Comparison of ENCODE assay signal across 9 mouse cellular contexts in genomic region chr8:127331751-127332150, GRCm38 (mm10).
DNase-seq lines count a peak whose midpoint lies in the region; ATAC-seq and TF ChIP-seq lines count a peak whose summit lies in the region.
"Had no signal": no experiment of that assay in that cellular context is flagged by ENCODE, and none has a peak within 500 bp of the region (broad histone marks: within the 10 kb centered on the region; RNA-seq: fewer than 3 reads in every experiment).

No protein-coding gene starts in this region.

- peak; percentile 55 for DNase-seq in hindbrain, embryonic 10.5 days (ENCODE audit: low spot score)
- DNase-seq in adrenal gland, postnatal 10 days = peak; percentile 76
- peak; percentile 57 for DNase-seq in forelimb bud, embryonic 11.5 days (ENCODE audit: low read depth, low spot score)
- DNase-seq in layer of hippocampus, postnatal 25 days (ENCODE audit: extremely low spot score in 1 of 2, low spot score in 1 of 2) = peak; percentile 32 to 72
- peak; percentile 56 to 61 for DNase-seq in thymus, postnatal 36 days

- no peak overlapping the region for H3K4me3 ChIP-seq in hindbrain, embryonic 10.5 days
- no peak overlapping the region for H3K4me3 ChIP-seq in hindbrain, embryonic 16.5 days (ENCODE audit: low read length)
- H3K4me3 ChIP-seq in olfactory bulb, adult 2 months (ENCODE audit: insufficient read depth, low read depth, low read length) = no peak overlapping the region
- H3K4me3 ChIP-seq: liver, embryonic 15.5 days had no signal

- TF ChIP-seq CTCF in olfactory bulb, adult 2 months (IDR thresholded peaks at IDR 0.05; ENCODE audit: insufficient read depth, low read depth, low read length) = 0 out of 2 replicates have a peak, but pooled peaks have one; percentile 29

- H3K36me3 ChIP-seq in hindbrain, embryonic 10.5 days = no peaks in the 10 kb centered on the region
- no peaks in the 10 kb centered on the region for H3K36me3 ChIP-seq in hindbrain, embryonic 16.5 days (ENCODE audit: control insufficient read depth, insufficient read depth, low read length)
- H3K36me3 ChIP-seq: liver, embryonic 15.5 days had no signal

- H3K27me3 ChIP-seq in hindbrain, embryonic 10.5 days (ENCODE audit: insufficient read depth, poor library complexity, severe bottlenecking) = no peaks in the 10 kb centered on the region
- H3K27me3 ChIP-seq in hindbrain, embryonic 16.5 days (replicated peaks; ENCODE audit: control insufficient read depth, insufficient read depth, low read length) = no peaks in the 10 kb centered on the region
- H3K27me3 ChIP-seq: liver, embryonic 15.5 days had no signal

- 98% methylated on average over 1 of the region's 1 CpGs for WGBS in hindbrain, embryonic 10.5 days
- WGBS in hindbrain, embryonic 16.5 days = 98% methylated on average over 1 of the region's 1 CpGs
- WGBS in olfactory bulb, adult 2 months = 98% methylated on average over 1 of the region's 1 CpGs

- ATAC-seq in hindbrain, embryonic 16.5 days = no peak
- peak; percentile 34 for ATAC-seq in CD4-positive, CD25-positive, alpha-beta regulatory T cell, adult 4 months

- no peak overlapping the region for H3K9ac ChIP-seq in hindbrain, embryonic 16.5 days (ENCODE audit: low read depth, low read length)
- H3K9ac ChIP-seq: liver, embryonic 15.5 days had no signal

- H3K4me2 ChIP-seq in hindbrain, embryonic 16.5 days (ENCODE audit: low read length) = no peak overlapping the region
- H3K4me2 ChIP-seq: liver, embryonic 15.5 days had no signal

- peaks cover 13% of the 10 kb centered on the region for H3K4me1 ChIP-seq in hindbrain, embryonic 10.5 days (replicated peaks)
- peaks cover 4% of the 10 kb centered on the region; the same call in 1 of the 2 replicates for H3K4me1 ChIP-seq in hindbrain, embryonic 16.5 days (ENCODE audit: control insufficient read depth, insufficient read depth, low read depth, low read length)
- peaks cover 4% of the 10 kb centered on the region; the same call in 1 of the 2 replicates for H3K4me1 ChIP-seq in olfactory bulb, adult 2 months (ENCODE audit: control insufficient read depth, insufficient read depth, low read length)
- H3K4me1 ChIP-seq: liver, embryonic 15.5 days had no signal

- H3K27ac ChIP-seq in hindbrain, embryonic 10.5 days = no peak overlapping the region
- H3K27ac ChIP-seq in hindbrain, embryonic 16.5 days (ENCODE audit: low read depth, low read length) = no peak overlapping the region
- no peak overlapping the region for H3K27ac ChIP-seq in olfactory bulb, adult 2 months (ENCODE audit: insufficient read depth, low read depth, low read length)
- H3K27ac ChIP-seq: liver, embryonic 15.5 days had no signal

- no peak for TF ChIP-seq POLR2A in olfactory bulb, adult 2 months (IDR thresholded peaks at IDR 0.05; ENCODE audit: insufficient read depth, low read depth, low read length)

- no peaks in the 10 kb centered on the region for H3K9me3 ChIP-seq in hindbrain, embryonic 10.5 days
- no peaks in the 10 kb centered on the region for H3K9me3 ChIP-seq in hindbrain, embryonic 16.5 days (ENCODE audit: control insufficient read depth, low read length)
- H3K9me3 ChIP-seq: liver, embryonic 15.5 days had no signal
